Mouse (Mus musculus): ENCODE results near the gene Zdhhc19.

- TF ChIP-seq CTCF (IDR thresholded peaks at IDR 0.05; ENCODE audit: low read depth, low read length) (no peak), POLR2A (IDR thresholded peaks at IDR 0.05; ENCODE audit: insufficient read depth, low read length) (no peak)
Measured at GRCm38 (mm10) chr16:32456761-32457160, 39.3 kb upstream of the Zdhhc19 start.
